Mouse (Mus musculus) midbrain, embryonic 16.5 days (tissue): ENCODE measurements around the gene AI467606. TPM values are rescaled to one million over a fixed set of nuclear protein-coding genes. Genes with fewer than 3 reads are reported as not detected.

Experiments
- ATAC-seq: fragments of 200-750 bp; cut with Nextera tagmentation; 2 replicates; pipeline ENCODE4 v1.8.0; 2017; ENCODE audit warnings: moderate TSS enrichment
- H3K27ac ChIP-seq: fragments of 300-500 bp; sonication (generic); 2 replicates; pipeline ENCODE4 v1.5.1; 2014; ENCODE audit warnings: mild to moderate bottlenecking, low read length, mixed read lengths
- H3K27me3 ChIP-seq: fragments of 300-500 bp; sonication (generic); 2 replicates; pipeline ENCODE4 v1.6.1; 2014; ENCODE audit warnings: low read depth, low read length, mixed read lengths; ENCODE audit not compliant: control insufficient read depth, insufficient read depth
- H3K36me3 ChIP-seq: fragments of 300-500 bp; sonication (generic); 2 replicates; pipeline ENCODE4 v1.6.1; 2014; ENCODE audit warnings: mild to moderate bottlenecking, low read length, moderate library complexity, mixed read lengths; ENCODE audit not compliant: control insufficient read depth, insufficient read depth
- H3K4me1 ChIP-seq: fragments of 300-500 bp; sonication (generic); 2 replicates; pipeline ENCODE4 v1.6.1; 2014; ENCODE audit warnings: mild to moderate bottlenecking, low read length, mixed read lengths; ENCODE audit not compliant: control insufficient read depth, insufficient read depth
- H3K4me2 ChIP-seq: fragments of 300-500 bp; sonication (generic); 2 replicates; pipeline ENCODE4 v1.6.1; 2014; ENCODE audit warnings: mild to moderate bottlenecking, low read length, mixed read lengths
- H3K4me3 ChIP-seq: fragments of 300-500 bp; sonication (generic); 2 replicates; pipeline ENCODE4 v1.5.1; 2014; ENCODE audit warnings: low read depth, mild to moderate bottlenecking, low read length, moderate library complexity, mixed read lengths
- H3K9ac ChIP-seq: fragments of 300-500 bp; sonication (generic); 2 replicates; pipeline ENCODE4 v1.6.1; 2014; ENCODE audit warnings: low read depth, low read length, mixed read lengths
- H3K9me3 ChIP-seq: fragments of 300-500 bp; sonication (generic); replicated peaks from 2 replicates; pipeline ENCODE4 v1.6.1; 2014; ENCODE audit warnings: mild to moderate bottlenecking, low read length, mixed read lengths; ENCODE audit not compliant: control insufficient read depth, poor library complexity, severe bottlenecking
- WGBS: fragments of 180-500 bp; shearing (Covaris S2); extraction: QIAGEN DNeasy Blood & Tissue Kit; methylation state at CpG from one replicate; pipeline ENCODE4 v1.1.7; 2014; 5-methylcytosine and 5-hydroxymethylcytosine counted together
- polyA plus RNA-seq: library from polyadenylated mRNA; unstranded; fragments of >200 nt; fragmentation: Nextera tagmentation; extraction: Ambion mirVana; gene quantifications from 2 replicates; pipeline ENCODE4 v1.2.1, GENCODE M21; 2015

The AI467606 gene
- polyA plus RNA-seq, 1 experiment from 2014 or later, result 2.5 TPM

DNA sequence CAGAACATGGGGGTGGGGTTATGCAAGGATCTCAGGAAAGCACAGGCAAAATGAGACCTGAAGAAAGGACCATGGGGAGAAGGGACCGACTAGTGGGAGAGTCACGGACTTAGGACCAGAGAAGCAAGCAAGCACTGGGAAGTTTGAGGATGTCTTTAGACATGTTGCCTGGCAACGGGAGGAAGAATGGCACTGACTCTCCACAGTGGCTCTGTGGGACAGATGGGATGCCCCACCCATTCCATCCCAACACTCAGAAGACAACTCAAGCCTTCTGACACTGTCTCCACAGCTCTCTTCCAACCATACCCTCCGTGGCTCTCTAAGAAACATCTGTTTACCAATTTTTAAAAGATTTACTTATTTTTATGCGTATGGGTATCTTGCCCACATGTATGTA is 42.0 kb downstream of the AI467606 start:
- Histone ChIP-seq H3K27ac (no peak overlapping the region), H3K4me2 (no peak overlapping the region), H3K9me3 (no peaks in the 10 kb centered on the region), H3K36me3 (no peaks in the 10 kb centered on the region), H3K4me3 (no peak overlapping the region), H3K27me3 (no peaks in the 10 kb centered on the region), H3K4me1 (no peaks in the 10 kb centered on the region), H3K9ac (no peak overlapping the region)
- ATAC-seq, result no peak
- 43% methylated on average over 5 of the region's 5 CpGs for WGBS

DNA sequence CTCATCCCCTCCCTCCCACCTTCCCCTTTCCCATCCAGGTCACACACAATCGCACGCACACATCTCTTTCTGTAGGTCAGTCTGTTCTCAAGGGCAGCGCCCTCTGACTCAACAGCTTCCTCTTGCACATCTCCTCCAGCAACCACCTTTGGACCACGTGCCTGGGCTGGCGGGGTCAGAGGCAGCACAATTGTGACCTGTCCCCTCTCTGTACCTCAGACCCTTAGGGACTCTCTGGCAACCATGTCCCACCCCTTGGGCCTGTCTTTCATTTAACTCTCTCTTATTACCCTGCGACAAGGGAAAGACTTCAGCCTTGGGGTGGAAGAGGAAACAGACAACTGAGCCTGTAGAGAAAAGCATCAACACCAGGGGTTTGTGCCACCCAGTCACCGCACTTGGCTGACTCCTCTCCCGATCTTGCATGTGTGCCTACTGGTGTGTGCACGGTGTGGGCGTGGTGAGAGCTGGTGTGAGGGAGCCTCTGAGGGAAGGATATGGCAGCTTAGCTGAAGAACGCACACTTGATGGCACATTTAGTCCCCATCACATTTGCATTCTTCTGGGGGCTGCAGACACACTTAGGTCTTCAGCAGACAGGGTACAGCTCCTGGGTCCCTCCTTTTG is 43.8 kb downstream of the AI467606 start:
- H3K9ac ChIP-seq, result no peak overlapping the region
- no peaks in the 10 kb centered on the region for H3K36me3 ChIP-seq
- 85% methylated on average over 11 of the region's 11 CpGs for WGBS
- no peak overlapping the region for H3K27ac ChIP-seq
- no peaks in the 10 kb centered on the region for H3K27me3 ChIP-seq
- no peaks in the 10 kb centered on the region for H3K9me3 ChIP-seq
- H3K4me1 ChIP-seq, result no peaks in the 10 kb centered on the region
- H3K4me3 ChIP-seq, result no peak overlapping the region
- ATAC-seq, result no peak
- no peak overlapping the region for H3K4me2 ChIP-seq

DNA sequence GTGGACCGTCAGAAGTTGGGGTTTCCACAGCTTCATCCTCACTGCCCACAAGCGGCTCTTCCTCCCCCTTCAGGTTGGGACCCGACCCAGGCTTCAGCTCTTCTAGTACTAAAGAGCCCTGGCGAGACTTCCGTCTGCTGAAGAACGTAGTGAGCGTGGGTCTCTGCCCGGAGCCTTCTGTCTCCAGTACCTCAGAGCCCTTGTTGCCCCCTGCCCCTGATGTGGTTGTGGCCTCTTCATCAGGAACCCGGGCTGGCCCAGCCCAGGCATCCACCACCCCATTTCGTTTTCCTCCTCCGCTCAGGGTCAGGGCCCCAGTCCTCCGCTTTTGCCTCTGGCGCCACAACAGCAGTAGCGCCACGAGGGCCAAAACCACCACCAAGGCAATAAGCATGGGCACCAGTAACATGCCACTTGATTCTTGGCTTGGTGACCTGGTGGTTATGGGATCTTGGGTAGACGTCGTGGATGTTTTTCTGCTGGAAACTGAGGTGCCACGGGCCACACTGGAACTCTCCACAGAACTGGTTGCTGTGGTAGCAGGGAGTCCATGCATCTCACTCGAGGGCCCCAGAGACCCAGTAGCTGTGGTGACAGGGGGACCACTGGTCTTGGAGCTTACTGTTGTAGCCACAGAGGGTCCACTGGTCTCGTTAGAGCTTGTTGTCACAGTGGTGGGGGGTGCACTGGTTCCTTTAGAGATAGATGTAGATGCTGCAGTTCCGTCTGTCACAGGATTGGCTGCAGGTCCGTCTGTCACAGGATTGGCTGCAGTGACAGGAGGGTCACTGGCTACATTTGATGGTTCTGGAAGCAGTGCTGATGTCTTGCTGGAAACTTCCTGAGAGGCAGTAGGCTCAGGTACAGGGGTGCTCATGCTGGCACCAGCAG is 45.3 kb downstream of the AI467606 start:
- no peaks in the 10 kb centered on the region for H3K36me3 ChIP-seq
- WGBS, result 87% methylated on average over 22 of the region's 22 CpGs
- H3K4me3 ChIP-seq, result no peak overlapping the region
- no peaks in the 10 kb centered on the region for H3K27me3 ChIP-seq
- H3K9ac ChIP-seq, result no peak overlapping the region
- H3K4me2 ChIP-seq, result no peak overlapping the region
- no peak for ATAC-seq
- no peak overlapping the region for H3K27ac ChIP-seq
- no peaks in the 10 kb centered on the region for H3K9me3 ChIP-seq
- H3K4me1 ChIP-seq, result no peaks in the 10 kb centered on the region

DNA sequence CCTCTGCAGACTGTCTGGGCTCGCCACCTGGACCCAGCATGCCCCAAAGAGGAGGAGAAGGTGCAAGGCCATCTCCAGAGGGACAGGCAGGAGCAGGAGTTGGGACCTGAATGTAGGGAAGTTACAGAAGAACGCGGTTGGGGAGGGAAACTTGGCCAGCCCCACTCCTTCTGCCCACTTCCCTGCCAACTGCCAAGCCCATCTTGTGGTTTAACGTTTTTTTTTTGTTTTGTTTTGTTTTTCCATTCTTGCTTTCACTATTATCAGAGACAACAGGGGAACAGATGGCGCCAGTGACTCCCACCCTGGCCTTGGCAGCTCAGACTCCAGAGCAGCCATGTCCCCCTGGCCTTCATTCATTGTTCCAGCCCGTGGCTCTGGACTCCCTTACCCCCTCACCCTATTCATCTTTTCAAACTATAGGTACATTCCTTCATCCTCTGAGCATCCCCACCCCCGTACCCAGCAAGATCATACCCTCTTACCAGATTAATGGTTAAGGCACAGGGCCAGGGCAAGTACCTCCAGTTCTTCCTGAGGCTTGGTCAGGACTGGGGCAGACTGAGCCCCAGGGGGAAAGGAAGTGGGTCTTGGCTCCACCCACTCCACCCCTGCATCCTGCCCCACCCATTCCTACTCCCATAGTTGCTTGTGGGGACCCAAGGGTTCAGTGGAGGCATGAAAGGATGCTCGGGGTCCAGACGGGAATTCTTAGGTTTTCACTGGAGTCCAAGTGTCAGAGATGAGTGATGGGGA is 46.3 kb downstream of the AI467606 start, which contains the start of gene Spn:
TSS of gene Spn (minus strand) at position 562 of the 756 bp plus-strand sequence.
- no peaks in the 10 kb centered on the region for H3K27me3 ChIP-seq
- no peaks in the 10 kb centered on the region for H3K9me3 ChIP-seq
- H3K4me2 ChIP-seq, result no peak within 1 kb of the TSS
- H3K4me1 ChIP-seq, result no peaks in the 10 kb centered on the region
- H3K27ac ChIP-seq, result no peak within 1 kb of the TSS
- no peak within 1 kb of the TSS for H3K4me3 ChIP-seq
- no peak within 1 kb of the TSS for H3K9ac ChIP-seq
- H3K36me3 ChIP-seq, result no peaks in the 10 kb centered on the region
- no peak for ATAC-seq
- WGBS, result 64% methylated on average over 9 of the region's 9 CpGs

DNA sequence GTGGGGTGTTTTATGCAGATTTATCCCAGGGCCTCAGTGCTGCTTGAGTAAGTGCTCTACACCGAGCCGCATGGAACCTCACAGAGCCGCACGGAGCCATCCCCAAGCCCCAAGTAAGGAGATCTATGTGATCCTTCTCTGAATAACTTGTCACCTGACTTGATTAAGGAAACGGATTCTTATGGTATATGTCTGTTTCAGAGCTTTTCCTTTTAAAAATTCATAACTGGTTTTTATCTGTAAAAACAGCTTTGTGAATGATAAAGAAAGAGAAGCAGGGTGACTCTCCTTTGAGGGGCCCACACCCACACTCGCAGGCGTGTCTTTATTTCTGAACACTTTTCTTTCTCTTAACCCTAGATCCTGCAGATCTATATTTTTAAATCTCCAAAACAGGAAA is 47.9 kb downstream of the AI467606 start:
- WGBS, result 90% methylated on average over 7 of the region's 7 CpGs
- no peak for ATAC-seq
- no peak overlapping the region for H3K9ac ChIP-seq
- no peaks in the 10 kb centered on the region for H3K27me3 ChIP-seq
- no peak overlapping the region for H3K27ac ChIP-seq
- no peak overlapping the region for H3K4me3 ChIP-seq
- H3K4me2 ChIP-seq, result no peak overlapping the region
- no peaks in the 10 kb centered on the region for H3K4me1 ChIP-seq
- no peaks in the 10 kb centered on the region for H3K9me3 ChIP-seq
- no peaks in the 10 kb centered on the region for H3K36me3 ChIP-seq

DNA sequence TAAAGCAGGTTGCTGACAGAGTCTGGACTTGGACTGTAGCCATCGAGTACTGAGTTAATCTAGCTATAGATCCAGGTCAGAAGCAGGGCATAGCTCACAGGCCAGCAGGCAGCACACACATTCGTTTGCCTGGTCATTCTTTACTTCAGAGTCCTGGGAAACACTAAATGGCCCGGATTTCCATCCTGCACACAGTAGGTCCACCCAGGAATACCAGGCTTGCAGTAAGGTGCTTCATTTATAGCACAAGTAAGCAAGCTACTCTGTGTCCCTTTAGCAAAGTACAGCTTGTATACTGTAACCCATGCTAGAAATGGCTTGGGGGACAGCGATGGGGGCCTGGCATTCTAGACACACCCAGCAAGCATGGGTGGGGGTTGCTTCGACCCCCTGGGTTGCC is 48.4 kb downstream of the AI467606 start:
- WGBS, result 57% methylated on average over 5 of the region's 5 CpGs
- no peaks in the 10 kb centered on the region for H3K4me1 ChIP-seq
- no peak overlapping the region for H3K4me2 ChIP-seq
- H3K9me3 ChIP-seq, result no peaks in the 10 kb centered on the region
- H3K27ac ChIP-seq, result no peak overlapping the region
- H3K9ac ChIP-seq, result no peak overlapping the region
- no peaks in the 10 kb centered on the region for H3K27me3 ChIP-seq
- no peak overlapping the region for H3K4me3 ChIP-seq
- ATAC-seq, result no peak
- no peaks in the 10 kb centered on the region for H3K36me3 ChIP-seq

DNA sequence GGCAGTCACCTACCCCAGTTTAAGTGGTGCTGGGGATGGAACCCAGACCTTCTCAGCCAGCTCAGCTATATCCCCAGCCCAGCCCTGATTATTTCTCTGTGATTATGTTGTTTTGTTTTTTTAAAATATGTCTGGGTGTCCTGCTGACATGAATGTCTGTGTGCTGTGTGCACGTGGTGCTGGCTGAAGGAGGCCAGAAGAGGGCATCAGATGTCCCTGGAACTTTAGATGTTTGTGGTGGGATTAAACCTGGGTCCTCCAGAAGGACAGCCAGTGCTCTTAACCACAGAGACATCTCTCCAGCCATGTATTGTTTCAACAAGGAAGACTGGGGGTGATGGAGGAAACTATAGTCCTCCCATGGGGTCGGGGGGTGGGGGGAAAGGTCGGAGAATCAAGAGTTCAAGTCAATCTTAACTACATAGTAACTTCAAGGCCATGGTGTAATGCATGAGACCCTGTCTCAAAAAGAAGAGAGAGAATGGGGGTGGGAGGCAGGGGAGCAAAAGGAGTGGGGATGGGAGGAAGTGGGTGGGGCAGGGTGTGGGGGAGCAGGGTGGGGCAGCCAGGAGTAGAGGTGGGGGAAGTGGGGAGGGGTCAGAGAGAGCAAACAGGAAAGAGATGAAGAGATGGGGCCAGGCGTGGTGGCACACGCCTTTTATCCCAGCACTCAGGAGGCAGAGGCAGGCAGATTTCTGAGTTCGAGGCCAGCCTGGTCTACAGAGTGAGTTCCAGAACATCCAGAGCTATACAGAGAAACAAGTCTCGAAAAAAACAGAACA is 49.7 kb downstream of the AI467606 start:
- Histone ChIP-seq H3K4me1 (no peaks in the 10 kb centered on the region), H3K9ac (no peak overlapping the region), H3K27me3 (no peaks in the 10 kb centered on the region), H3K9me3 (no peaks in the 10 kb centered on the region), H3K27ac (no peak overlapping the region), H3K36me3 (no peaks in the 10 kb centered on the region), H3K4me3 (no peak overlapping the region), H3K4me2 (no peak overlapping the region)
- ATAC-seq, result no peak
- 61% methylated on average over 7 of the region's 7 CpGs for WGBS

DNA sequence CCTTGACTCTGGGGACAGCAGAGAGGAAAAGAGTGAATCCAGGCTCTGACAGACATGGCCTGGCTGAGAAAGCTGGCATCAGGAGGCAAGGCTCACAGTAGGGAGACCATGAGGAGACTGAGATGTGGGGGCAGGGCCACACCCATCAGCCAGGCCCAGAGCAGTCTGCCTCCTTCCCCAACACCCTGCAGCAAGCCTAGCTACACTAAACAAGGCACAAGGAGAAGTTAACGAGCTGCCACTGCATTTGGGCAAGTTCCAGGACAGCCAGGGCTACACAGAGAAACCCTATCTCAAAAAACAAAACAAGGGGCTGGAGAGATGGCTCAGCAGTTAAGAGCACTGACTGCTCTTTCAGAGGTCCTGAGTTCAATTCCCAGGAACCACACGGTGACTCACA is 51.1 kb downstream of the AI467606 start:
- Histone ChIP-seq H3K36me3 (no peaks in the 10 kb centered on the region), H3K4me3 (no peak overlapping the region), H3K4me2 (no peak overlapping the region), H3K4me1 (no peaks in the 10 kb centered on the region), H3K27ac (no peak overlapping the region), H3K27me3 (no peaks in the 10 kb centered on the region), H3K9ac (no peak overlapping the region), H3K9me3 (no peaks in the 10 kb centered on the region)
- 61% methylated on average over 2 of the region's 2 CpGs for WGBS
- no peak for ATAC-seq
